Mouse (Mus musculus) frontal cortex, postnatal 36 days (tissue): Measurements from ENCODE around the gene Cyb561d1.
"Not testable (repeated sequence)": the region's sequence is repeated elsewhere in the genome, so short reads cannot be mapped to it uniquely, and the experiment has no call there.

Source experiments
- DNase-seq, 2 experiments: peaks; one replicate each; pipeline ENCODE4 v3.0.0; 2022; ENCODE audit warnings: low spot score in 2 of 2

The Cyb561d1 gene

DNA sequence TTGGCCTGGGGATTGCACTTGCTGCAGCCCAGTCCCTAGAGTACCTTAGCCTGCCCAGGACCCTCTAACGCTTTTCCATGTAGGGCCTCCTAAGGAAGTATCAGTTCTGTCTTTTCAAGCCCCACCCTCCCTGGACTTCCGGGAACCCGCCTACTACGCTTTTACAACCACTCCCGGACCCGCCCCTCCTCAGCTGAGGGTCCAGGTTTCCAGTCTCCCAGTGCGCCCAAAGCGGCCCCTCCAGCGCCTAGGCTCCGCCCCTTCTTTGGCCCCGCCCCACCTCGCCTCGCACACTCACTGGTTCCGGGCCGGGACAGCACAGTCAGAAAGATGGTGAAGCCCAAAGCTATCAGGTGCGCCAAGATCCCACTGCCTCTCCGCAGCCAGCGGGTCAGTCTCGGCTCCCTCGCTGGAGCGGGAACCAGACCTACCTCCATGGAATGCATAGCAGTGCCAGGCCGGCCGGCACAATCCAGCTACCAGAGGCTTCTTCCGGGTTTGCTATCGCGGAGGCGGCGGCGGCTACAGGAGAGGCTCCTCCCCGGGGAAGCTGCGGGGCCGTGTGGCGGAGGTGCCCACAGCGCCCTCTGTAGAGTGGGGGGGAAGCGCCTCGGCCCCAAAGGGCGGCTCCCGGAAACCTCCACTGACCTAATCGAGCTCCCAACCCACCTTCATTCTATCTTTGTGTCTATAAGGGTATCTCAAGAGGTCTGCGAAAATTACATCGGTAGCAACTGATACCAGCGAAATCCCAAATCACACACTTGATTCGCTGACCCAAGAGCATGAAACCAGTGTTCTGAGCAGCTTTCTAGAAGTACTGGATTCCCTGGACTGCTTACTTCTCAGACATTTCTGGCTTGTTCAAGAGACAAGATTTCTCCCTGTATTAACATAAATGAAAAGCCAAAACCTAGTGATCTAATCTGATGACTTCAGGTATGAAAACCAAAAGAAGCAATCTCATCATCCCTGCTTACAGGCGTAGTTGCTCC is at the start of gene Cyb561d1:
Gene Cyb561d1 (minus strand): TSS at position 884 of the 995 bp plus-strand sequence.
- peak; percentile 89 for DNase-seq

DNA sequence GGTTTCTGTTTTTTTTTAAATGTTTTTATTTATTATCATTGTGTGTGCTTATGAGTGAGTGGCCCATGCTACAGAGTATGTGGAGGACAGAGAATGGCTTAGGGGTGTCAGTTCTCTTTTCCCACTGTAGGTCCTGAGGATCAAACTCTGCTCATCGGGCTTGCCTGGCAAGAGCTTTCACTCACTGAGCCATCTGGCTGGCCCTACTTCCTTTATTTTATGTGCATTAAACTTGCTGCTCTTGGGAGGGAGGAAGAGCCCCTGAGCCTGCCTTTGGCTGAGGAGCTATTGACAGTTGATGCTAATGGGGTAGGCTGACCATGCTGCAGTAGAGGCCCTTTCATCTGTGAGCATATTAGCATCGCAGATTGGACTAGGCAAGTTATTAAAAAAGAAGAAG is 45.8 kb upstream of the Cyb561d1 start:
- no peak for DNase-seq

DNA sequence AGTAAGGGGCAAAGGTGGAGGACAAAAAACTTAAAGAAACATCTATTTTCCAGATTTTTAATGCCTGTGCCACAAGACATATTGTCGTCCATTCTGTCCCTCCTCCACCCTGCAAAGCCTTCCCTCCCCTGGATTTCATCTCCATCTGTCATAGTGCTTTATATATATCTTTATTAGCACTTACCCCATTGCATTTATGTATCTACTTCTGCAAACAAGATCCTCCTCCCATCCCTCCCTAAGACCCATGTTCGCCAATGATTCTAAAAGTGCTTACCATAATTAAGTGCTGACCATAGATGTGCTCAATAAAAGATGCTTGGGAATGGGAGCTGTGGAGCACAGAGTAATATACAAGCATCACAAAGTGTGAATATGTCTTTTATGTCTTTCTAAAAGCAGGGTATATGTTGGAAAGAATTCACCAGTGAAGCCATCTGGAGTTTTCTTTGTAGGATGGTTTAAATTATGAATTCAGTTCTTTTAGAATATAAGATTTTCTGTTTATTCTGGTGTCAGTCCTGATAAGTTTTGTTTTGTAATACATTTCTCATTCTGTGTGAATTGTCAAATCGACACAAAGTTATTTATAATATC is 40.3 kb upstream of the Cyb561d1 start:
- peak; percentile 27 to 34 for DNase-seq

DNA sequence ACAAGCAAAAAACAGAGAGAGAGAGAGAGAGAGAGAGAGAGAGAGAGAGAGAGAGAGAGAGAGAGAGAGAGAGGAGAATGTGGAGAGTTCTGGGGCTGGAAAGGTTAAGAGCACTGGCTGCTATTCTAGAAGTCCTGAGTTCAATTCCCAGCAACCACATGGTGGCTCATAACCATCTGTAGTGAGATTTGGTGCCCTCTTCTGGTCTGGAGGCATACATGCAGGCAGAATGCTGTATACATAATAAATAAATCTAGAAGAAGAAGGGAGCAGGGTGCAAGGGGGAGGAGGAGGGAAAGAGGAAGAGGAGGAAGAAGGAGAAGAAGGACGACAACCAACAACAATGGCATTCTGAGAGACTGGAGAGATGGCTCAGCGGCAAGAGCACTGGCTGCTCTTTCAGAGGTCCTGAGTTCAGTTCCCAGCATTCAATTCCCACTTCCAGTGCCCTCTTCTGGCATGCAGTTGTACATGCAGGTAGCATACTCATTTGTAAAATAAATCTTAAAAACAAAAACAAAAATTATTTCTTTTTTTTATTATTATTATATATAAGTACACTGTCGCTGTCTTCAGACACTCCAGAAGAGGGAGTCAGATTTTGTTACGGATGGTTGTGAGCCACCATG is 36.6 kb upstream of the Cyb561d1 start:
- DNase-seq: not testable (repeated sequence)

DNA sequence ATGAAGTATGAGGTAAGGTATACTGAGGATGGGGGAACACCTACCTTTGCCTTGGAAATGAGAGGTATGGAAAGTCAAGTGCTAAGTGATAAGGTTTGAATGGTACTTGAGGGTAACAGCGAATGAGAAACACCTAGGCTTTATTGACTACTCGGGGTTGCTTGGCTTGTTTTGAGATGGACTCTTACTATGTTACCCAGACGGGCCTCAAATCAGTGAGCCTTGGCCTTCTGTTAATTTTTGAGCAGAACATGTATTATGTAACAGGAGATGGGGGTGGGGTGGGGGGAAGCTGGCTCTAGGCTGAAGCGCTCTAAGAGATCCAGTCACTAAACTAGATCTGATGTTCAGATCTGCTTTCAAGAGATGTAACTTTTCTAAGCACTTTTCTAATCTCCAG is 30.6 kb upstream of the Cyb561d1 start:
- DNase-seq: no peak

DNA sequence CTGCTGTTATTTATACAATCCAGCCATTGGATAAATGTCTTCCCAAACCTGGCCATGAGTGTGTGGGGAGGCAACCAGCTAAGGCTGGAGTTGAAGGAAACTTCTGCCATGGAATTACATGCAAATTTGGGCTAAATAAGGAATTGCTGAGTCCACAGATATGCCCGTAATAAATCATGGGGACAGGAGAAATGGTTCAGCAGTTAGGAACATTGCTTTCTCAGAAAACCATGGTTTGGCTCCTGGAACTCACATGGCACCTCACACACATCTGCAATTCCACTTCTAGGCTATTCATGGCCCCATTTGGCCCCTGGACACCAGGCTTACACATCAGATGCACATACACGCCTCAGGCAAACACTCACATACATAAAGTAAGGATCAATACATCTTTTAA is 26.5 kb upstream of the Cyb561d1 start:
- DNase-seq: no peak

DNA sequence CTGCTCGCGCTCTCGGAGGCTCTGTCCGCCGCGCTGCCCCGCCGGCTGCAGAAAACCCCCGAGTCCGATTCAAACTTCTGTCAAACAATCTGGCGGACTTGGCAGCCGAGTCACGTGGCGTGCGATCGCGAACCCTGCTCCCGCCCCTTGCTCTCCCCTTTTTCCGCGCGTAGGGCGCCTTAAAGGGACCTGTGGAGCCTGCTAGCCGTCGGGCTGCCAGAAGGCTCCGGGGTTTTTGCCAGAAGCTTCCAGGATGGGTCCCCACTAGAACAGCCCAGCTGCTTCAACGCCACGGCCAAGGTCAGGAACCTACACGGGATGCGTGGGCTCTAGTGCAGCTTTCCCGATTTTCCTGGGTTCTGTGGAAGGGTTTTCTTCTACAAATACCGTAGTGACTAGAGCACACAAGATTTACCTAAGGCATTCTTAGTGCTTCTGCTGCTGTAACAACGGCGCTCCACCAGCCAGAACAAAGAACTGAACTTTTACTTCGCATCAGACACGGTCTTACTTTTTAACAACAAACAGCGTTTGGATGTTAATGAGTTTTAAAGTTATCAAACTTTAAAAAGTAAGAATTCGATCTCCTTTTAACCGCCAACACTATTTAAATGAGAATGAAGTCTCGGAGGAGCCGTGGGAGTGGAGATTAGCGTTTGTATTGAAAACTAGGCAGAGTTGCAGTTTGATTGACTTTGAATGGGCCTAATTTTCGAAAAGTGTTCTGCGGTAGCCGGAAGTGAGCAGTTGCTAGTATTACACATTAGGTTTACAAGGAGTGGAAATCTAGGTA is 25.7 kb upstream of the Cyb561d1 start, which contains the start of gene Sypl2:
Gene Sypl2 (minus strand): TSS at position 91 of the 793 bp plus-strand sequence.
- no peak for DNase-seq

DNA sequence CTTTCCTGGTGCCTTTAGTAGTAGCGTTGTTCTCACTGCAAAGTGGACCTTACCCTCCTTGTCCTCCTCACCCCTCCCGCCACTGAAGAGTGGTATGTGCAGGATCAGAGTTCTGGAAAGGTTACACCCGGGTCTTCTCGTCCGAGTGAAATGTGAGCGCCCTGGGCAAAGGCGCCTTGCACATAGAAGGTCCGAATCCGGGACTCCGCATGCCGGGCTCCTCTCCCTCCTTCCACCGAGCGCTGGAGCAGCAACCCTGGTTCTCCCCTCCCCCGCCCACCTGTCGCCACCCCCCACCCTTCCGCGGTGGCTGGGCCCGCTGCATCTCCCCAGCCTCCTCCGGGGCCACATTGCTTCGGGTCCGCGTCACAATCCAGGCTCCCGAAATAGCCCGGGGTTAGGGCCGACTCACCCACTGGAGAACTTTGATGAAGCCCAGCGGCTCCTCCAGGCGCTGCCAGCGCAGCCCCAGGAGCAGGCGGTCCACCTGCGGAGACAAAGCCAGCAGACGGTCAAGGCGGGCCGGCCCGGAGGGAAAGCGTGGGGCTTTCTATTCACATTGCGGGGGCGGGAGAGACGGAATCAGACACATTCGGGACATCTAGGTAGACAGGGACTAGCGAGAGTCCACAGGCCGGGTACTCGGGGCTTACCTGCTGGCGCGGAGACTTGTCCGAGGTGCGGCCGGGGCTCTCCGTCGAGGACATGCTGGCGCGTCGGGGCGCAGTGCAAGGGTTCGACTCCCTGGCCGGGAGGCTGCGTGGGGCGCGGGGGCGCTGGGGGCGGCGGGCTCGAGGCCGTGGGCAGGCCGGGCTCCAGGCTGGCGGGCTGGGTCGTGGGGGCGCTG is 24.9 kb upstream of the Cyb561d1 start:
- DNase-seq: no peak

DNA sequence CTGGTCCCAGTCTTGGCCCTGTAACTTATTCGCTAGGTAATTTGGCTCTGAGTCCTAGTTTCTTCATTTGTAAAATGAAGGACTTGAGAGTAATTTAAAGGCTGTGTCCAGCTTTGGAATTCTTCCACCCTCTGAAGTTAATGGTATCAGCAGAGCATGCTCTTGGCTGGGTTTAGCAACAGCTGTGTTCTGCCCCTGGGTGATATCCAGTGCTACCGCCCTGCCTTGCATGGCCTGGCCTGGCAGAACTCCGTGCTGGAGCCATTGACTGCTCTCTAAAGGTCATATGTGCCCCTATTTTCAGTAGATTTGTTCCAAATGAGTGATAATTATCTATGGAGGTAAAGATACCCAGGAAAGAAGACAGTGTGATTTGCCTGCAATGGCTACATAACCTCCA is 19.6 kb upstream of the Cyb561d1 start:
- no peak for DNase-seq

DNA sequence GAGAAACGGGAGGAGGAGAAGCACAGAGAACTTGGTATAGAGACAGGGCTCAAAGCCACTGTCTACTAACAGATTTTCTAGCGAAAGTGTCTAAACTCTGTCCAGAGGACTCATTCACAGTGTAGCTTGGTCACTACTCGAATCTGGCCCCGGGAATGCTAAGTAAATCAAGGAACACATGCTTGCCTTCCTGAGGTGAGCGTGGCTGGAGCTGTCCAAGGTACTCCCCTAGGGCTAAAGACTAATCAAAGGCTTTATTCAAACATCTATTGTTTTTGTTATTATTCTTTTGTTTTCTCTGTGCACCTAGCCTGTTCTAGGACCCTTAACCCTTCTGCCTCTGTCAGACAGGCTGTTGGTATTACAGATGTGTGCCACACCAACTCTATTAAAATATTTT is 13.7 kb upstream of the Cyb561d1 start:
- DNase-seq: no peak

DNA sequence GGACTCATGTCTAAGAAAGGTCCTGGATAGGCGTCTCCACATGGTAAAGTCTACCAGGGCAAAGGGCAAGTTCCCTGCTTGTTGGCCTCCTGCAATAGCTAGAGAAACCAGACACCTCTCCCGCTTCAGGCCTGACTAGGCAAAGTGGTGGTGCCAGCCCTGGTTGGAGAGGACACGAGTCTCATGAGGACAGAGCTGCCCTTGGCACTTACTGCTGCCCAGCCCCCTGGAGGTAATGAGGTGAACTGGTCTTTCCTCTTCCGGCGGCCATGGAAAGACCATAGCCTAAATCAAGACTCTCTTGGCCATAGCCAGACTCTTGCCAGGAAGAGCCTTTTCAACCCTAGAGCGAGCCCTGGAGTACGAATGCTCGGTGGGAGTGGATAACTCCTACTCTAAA is 11.4 kb upstream of the Cyb561d1 start:
- no peak for DNase-seq

DNA sequence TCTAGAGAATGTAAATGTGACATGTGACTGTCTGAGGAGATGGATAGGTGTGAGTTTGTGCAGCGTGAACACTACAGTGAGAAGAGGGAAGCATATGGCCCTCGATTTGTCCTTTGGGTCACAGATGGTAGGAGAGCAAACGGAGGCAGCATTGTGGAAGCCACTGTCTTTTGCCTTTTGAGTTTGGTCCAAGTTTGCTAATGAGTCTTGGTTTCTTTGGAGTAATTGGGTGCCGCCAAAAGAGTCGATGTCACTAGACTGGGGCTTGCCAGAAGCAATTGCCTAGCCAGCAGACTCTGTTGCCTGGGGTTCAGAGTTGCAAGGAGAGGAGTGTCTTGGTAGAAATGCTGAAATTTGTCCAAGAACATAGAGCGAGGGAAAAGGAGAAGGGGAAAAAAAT is 10.8 kb upstream of the Cyb561d1 start:
- DNase-seq: peak in 1 of 2 experiments; percentile 30

DNA sequence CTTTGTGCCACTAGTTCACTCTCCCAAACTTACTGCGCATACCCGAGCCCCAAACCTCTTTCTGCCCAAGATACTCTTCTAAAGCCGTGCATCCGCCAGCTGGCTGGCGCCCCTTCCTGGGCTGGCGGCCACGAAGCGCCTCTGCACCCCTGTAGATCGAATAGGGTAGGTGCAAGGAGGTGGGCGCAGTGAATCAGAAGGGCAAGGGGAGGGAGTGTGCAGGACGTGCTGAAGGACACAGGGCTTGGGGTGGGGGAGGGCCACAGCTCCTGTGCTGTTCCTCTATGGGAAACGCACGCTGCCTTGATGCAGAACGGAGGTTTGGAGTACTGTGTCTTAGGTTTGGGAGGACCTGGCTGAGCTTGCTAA is 9.7 kb upstream of the Cyb561d1 start, which contains the start of gene Atxn7l2:
Gene Atxn7l2 (minus strand): TSS at position 164 of the 369 bp plus-strand sequence.
- DNase-seq: no peak

DNA sequence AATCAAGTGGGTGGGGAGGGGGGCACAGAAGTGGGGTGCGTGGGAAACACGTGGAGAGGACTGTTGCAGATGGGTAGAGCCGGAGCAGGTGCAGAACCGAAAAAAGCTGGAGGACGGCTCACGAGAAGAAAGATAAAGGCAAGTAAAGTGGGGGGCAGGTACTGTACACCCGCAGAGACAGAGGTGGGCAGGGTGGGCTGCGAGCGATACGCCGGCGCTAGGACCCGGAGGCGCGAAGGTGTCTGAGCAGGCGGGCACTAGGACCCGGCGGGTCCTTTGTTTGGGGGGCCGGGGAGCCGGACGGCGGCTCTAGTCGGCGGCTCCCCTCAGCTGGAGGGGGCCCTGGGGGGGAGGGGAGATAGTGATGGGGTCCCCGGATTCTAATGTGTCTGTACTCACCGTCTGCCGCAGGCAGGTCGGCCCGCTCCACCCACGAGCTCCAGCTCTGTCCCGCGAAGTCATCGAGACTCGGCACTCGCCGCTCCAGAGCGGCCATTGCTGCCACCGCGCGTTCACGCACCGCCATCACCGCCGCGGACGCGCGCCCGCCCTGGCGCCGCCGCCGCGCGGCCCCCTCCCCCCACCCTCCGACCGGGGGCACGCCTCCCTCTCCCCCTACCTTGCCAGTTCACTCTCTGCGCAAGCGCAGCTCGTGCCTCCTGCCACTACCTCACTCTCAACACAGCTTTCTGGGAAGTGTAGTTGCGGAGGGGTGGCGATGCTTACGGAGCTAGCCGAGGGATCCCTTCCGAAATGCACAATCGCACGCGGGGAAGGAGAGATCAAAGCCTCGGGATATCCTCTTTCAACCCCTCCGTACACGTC is 9.1 kb upstream of the Cyb561d1 start:
- DNase-seq: peak; percentile 93 to 94

DNA sequence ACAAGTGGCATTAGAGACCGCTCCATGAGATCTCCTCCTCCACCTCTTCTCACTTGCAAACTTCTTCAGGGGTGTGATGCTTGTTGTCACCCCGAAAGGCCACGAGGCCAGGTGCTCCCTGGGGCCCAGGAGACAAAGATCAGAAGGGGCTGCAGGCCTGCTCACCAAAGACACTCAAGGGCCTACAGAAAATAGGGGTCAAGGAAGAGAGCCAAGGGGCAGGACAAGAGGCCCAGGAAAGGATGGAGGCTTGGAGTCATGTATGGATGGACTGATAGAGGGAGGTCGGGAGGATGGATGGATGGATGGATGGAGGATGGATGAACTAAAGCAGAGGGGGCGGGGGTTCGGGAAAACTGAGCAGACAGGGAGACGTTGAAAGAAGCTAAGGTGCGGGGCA is 8.5 kb upstream of the Cyb561d1 start:
- DNase-seq: peak; percentile 12 to 20

DNA sequence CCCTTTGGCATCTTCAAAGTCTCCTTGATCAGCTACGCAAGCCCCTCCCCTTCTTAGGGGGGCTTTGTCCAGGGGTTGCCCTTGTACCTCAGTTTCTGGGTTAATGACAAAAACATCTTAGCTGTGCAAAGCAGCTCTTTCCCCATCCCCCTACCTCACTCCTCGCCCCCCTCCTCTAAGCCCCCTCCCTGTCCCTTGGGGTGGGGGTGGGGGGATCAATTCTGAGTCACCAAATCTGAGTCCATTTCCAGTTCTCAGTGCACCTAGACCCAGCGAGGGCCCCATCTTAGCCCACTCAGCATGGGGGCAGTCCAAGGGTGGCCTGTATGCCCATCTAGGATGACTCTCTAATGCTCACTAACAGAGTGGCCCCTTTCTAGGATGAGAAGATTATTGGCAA is 8.0 kb upstream of the Cyb561d1 start:
- no peak for DNase-seq

DNA sequence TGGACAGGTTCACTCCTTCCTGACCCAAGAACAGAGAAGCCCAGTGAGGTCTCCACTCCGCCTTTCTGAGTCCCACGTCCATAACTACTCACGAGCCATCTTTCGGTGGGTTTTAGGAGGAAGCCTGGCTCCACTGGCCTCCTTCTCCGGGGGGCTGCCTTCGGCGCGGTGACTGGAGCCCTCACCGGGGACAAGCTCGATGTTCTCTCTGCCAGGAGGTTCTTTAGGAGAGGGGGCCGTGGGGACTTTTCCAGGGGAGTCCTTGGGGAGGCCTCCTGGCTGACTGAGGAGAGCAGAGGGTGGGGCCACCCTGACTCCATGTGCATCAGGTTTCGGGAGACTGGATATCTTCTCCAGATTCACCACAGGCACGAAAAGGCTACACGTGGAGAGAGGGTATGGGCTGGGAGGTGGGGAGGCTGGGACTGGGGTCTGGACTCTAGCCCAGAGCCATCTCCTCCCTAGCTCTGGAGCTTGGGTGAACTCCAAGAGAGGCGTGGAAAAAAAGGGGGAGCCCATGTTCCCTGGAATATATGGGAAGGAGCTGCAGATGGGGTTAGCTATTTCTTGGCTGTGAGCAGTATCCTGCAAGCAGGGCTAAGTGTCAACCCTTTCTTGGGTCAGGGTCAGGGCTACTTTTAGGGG is 5.8 kb upstream of the Cyb561d1 start:
- peak; percentile 20 to 33 for DNase-seq

DNA sequence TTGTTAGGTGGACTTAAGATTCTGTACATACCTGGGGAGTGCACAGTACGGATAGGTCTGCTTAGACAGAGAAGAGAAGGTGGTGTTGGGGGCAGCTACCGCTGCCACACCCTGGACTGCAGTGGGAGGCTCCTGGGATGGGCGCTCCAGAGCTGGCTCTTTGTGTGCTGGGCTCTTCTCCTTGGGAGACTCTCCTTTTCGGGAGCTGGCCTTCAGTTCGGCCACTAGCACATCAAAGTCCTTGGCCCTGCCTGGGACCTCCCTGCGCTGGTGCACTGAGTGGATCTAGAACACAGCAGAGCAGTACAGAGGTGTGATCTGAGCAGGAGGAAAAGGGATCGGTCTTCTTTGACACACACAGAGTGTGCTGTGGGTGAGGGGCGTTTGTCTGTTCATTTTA is 4.6 kb upstream of the Cyb561d1 start:
- DNase-seq: no peak

DNA sequence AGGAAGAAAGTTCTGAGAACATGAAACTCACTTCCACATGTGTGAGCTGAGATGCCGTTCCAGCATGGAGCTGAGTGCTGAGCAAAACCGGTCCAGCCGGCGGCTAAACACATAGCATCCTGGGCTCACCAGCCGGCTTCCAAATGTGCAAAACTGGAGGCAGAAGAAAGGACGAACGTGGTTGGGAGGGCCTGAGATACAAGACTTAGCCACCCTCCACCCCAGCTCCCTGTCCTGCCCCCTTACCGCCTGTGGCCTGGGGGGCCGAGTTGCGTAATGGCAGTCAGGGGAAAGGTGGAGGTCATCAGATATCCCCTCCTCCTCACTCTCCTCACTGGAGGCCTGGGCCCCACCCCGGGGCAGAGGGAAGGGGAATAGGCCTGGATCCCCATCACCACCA is 3.5 kb upstream of the Cyb561d1 start:
- DNase-seq: peak in 1 of 2 experiments; percentile 13
